Mouse (Mus musculus) cerebellum, adult 2 months (tissue): ENCODE measurements at regions not wholly inside any gene's neighbourhood (a gene's known extent, or its start where the extent isn't known, plus 50 kb on each side); places are given as distances from the start of the nearest gene placed in this dataset.

Experiments used
- DNase-seq, 2 experiments: peaks; one replicate each; pipeline ENCODE4 v3.0.0; 2021
- H3K27ac ChIP-seq: fragments of 200-500 bp; 2 replicates; pipeline ENCODE4 v1.5.1; 2012; ENCODE audit warnings: low read length, control low read depth, inconsistent platforms; ENCODE audit not compliant: insufficient read depth
- H3K27me3 ChIP-seq: fragments of 200-500 bp; 2 replicates; pipeline ENCODE4 v1.6.1; 2012; ENCODE audit warnings: inconsistent platforms, mild to moderate bottlenecking, low read length, moderate library complexity; ENCODE audit not compliant: control insufficient read depth, insufficient read depth
- H3K4me1 ChIP-seq: fragments of 200-500 bp; 2 replicates; pipeline ENCODE4 v1.6.1; 2011; ENCODE audit warnings: low read length; ENCODE audit not compliant: control insufficient read depth, insufficient read depth
- H3K4me3 ChIP-seq: fragments of 200-500 bp; replicated peaks from 2 replicates; pipeline ENCODE3; 2011; ENCODE audit warnings: mild to moderate bottlenecking, low read depth, low read length, control low read depth; ENCODE audit not compliant: insufficient read depth
- CTCF ChIP-seq: fragments of 200-500 bp; IDR thresholded peaks from 2 replicates; pipeline ENCODE4 v1.5.1; 2011; ENCODE audit warnings: low read depth, mild to moderate bottlenecking, control low read depth, low read length, moderate library complexity, borderline replicate concordance; ENCODE audit not compliant: insufficient read depth
- POLR2A ChIP-seq: fragments of 200-500 bp; IDR thresholded peaks from 2 replicates; pipeline ENCODE4 v1.6.1; 2011; ENCODE audit warnings: low read length, control low read depth, borderline replicate concordance; ENCODE audit not compliant: insufficient read depth
- WGBS: fragments of 180-500 bp; shearing (Covaris S2); methylation state at CpG from one replicate; pipeline ENCODE4 v1.1.7; 2018; 5-methylcytosine and 5-hydroxymethylcytosine counted together

GRCm38 (mm10) chr17:14505415-14505814, 188.6 kb downstream of the Thbs2 start:
- Histone ChIP-seq H3K27ac (no peak overlapping the region), H3K4me1 (no peaks in the 10 kb centered on the region), H3K27me3 (no peaks in the 10 kb centered on the region), H3K4me3 (no peak overlapping the region)
- no peak for DNase-seq
- whole genome bisulfite sequencing, result 73% methylated on average over 4 of the region's 4 CpGs
- no peak for TF ChIP-seq POLR2A
- TF ChIP-seq CTCF, result no peak

- no peak for DNase-seq
- TF ChIP-seq CTCF (no peak), POLR2A (no peak)
- no peak overlapping the region for H3K27ac ChIP-seq
- WGBS, result 90% methylated on average over 1 of the region's 1 CpGs
- H3K4me1 ChIP-seq, result no peaks in the 10 kb centered on the region
- H3K27me3 ChIP-seq, result no peaks in the 10 kb centered on the region
- H3K4me3 ChIP-seq, result no peak overlapping the region
Observed at GRCm38 (mm10) chr17:14503670-14504069, 190.4 kb downstream of the Thbs2 start.

- Histone ChIP-seq H3K4me1 (no peaks in the 10 kb centered on the region), H3K27me3 (no peaks in the 10 kb centered on the region), H3K27ac (no peak overlapping the region), H3K4me3 (no peak overlapping the region)
- TF ChIP-seq CTCF (no peak), POLR2A (no peak)
- no peak for DNase-seq
- 47% methylated on average over 2 of the region's 2 CpGs for WGBS
Observed at GRCm38 (mm10) chr17:14501341-14501740, 192.7 kb downstream of the Thbs2 start.

GRCm38 (mm10) chr17:14497086-14497485, 196.9 kb downstream of the Thbs2 start:
- H3K4me3 ChIP-seq, result no peak overlapping the region
- no peak for DNase-seq
- H3K27me3 ChIP-seq, result no peaks in the 10 kb centered on the region; the same call in 1 of the 2 replicates
- TF ChIP-seq POLR2A (no peak), CTCF (no peak)
- 82% methylated on average over 15 of the region's 15 CpGs for WGBS
- H3K4me1 ChIP-seq, result no peaks in the 10 kb centered on the region; the same call in 1 of the 2 replicates
- H3K27ac ChIP-seq, result no peak overlapping the region

GRCm38 (mm10) chr17:14493751-14494320, 200.2 kb downstream of the Thbs2 start:
- H3K27me3 ChIP-seq, result no peaks in the 10 kb centered on the region; the same call in 1 of the 2 replicates
- no peak overlapping the region for H3K27ac ChIP-seq
- DNase-seq, result no peak
- H3K4me3 ChIP-seq, result no peak overlapping the region
- no peaks in the 10 kb centered on the region; the same call in 1 of the 2 replicates for H3K4me1 ChIP-seq
- 81% methylated on average over 8 of the region's 8 CpGs for WGBS
- no peak for TF ChIP-seq CTCF
- TF ChIP-seq POLR2A, result no peak

- Histone ChIP-seq H3K27me3 (no peaks in the 10 kb centered on the region; the same call in 1 of the 2 replicates), H3K4me1 (no peaks in the 10 kb centered on the region; the same call in 1 of the 2 replicates), H3K4me3 (no peak overlapping the region), H3K27ac (no peak overlapping the region)
- no peak for DNase-seq
- TF ChIP-seq POLR2A (no peak), CTCF (no peak)
- 38% methylated on average over 10 of the region's 10 CpGs for WGBS
Observed at GRCm38 (mm10) chr17:14492936-14493335, 201.1 kb downstream of the Thbs2 start.

- DNase-seq, result no peak
- Histone ChIP-seq H3K4me1 (no peaks in the 10 kb centered on the region), H3K4me3 (no peak overlapping the region), H3K27me3 (no peaks in the 10 kb centered on the region), H3K27ac (no peak overlapping the region)
- 56% methylated on average over 6 of the region's 6 CpGs for WGBS
- TF ChIP-seq CTCF (no peak), POLR2A (no peak)
Observed at GRCm38 (mm10) chr17:14481746-14482145, 202.4 kb downstream of the Smoc2 start.

GRCm38 (mm10) chr17:14478938-14479505, 199.7 kb downstream of the Smoc2 start:
- Histone ChIP-seq H3K4me1 (no peaks in the 10 kb centered on the region), H3K27ac (no peak overlapping the region), H3K27me3 (no peaks in the 10 kb centered on the region), H3K4me3 (no peak overlapping the region)
- WGBS, result 93% methylated on average over 10 of the region's 10 CpGs
- no peak for DNase-seq
- TF ChIP-seq POLR2A (no peak), CTCF (no peak)
